Mouse (Mus musculus) heart, embryonic 10.5 days (tissue): ENCODE data around the gene Ormdl2. TPM values are rescaled to one million over a fixed set of nuclear protein-coding genes. Genes with fewer than 3 reads are reported as not detected.
A peak's percentile ranks its signal among the peaks of the same experiment; 100 is the strongest.
"Not testable (repeated sequence)": the region's sequence is repeated elsewhere in the genome, so short reads cannot be mapped to it uniquely, and the experiment has no call there.

Experiments
- DNase-seq: peaks from one replicate; pipeline ENCODE4 v3.0.0-alpha.2; 2017; ENCODE audit warnings: low spot score
- H3K27ac ChIP-seq: fragments of 300-500 bp; sonication (generic); 2 replicates; pipeline ENCODE4 v1.5.1; 2016; ENCODE audit warnings: mild to moderate bottlenecking
- H3K27me3 ChIP-seq: fragments of 300-500 bp; sonication (generic); 2 replicates; pipeline ENCODE4 v1.6.1; 2016; ENCODE audit warnings: mild to moderate bottlenecking; ENCODE audit not compliant: poor library complexity, insufficient read depth, severe bottlenecking
- H3K36me3 ChIP-seq: fragments of 300-500 bp; sonication (generic); 2 replicates; pipeline ENCODE4 v1.6.1; 2016; ENCODE audit warnings: mild to moderate bottlenecking, moderate library complexity
- H3K4me1 ChIP-seq: fragments of 300-500 bp; sonication (generic); 2 replicates; pipeline ENCODE4 v1.6.1; 2016; ENCODE audit warnings: mild to moderate bottlenecking
- H3K4me3 ChIP-seq: fragments of 300-500 bp; sonication (generic); 2 replicates; pipeline ENCODE4 v1.5.1; 2016; ENCODE audit warnings: mild to moderate bottlenecking, moderate library complexity
- H3K9me3 ChIP-seq: fragments of 300-500 bp; sonication (generic); 2 replicates; pipeline ENCODE4 v1.6.1; 2016; ENCODE audit warnings: mild to moderate bottlenecking, moderate library complexity
- WGBS: fragments of 180-500 bp; shearing (Covaris S2); methylation state at CpG from one replicate; pipeline ENCODE4 v1.1.7; 2016; 5-methylcytosine and 5-hydroxymethylcytosine counted together
- polyA plus RNA-seq: library from polyadenylated mRNA; unstranded; fragments of >200 nt; fragmentation: Nextera tagmentation; extraction: Ambion mirVana; gene quantifications from 2 replicates; pipeline ENCODE4 v1.2.1, GENCODE M21; 2016

The Ormdl2 gene
- polyA plus RNA-seq, 1 experiment from 2014 or later = 78.6 TPM

- Histone ChIP-seq H3K4me3 (peak overlapping the region; percentile 86), H3K36me3 (peaks cover 36% of the 10 kb centered on the region), H3K4me1 (peaks cover 16% of the 10 kb centered on the region)
- not testable (repeated sequence) for H3K27ac ChIP-seq, H3K27me3 ChIP-seq, H3K9me3 ChIP-seq, DNase-seq
- 74% methylated on average over 4 of the region's 4 CpGs for WGBS
Observed at GRCm38 (mm10) chr10:128823087-128823486, 1.6 kb upstream of the Ormdl2 start.

- H3K4me1 ChIP-seq = peaks cover 16% of the 10 kb centered on the region
- peak overlapping the region; percentile 86 for H3K4me3 ChIP-seq
- no peaks in the 10 kb centered on the region for H3K27me3 ChIP-seq
- no peak for DNase-seq
- peaks cover 38% of the 10 kb centered on the region for H3K36me3 ChIP-seq
- WGBS = 3% methylated on average over 13 of the region's 13 CpGs
- H3K9me3 ChIP-seq = no peaks in the 10 kb centered on the region
- H3K27ac ChIP-seq = peak overlapping the region; percentile 93
Observed at GRCm38 (mm10) chr10:128822135-128822534, 690 bp upstream of the Ormdl2 start.

- no peaks in the 10 kb centered on the region for H3K27me3 ChIP-seq
- no peak overlapping the region for H3K27ac ChIP-seq
- 92% methylated on average over 4 of the region's 4 CpGs for WGBS
- H3K36me3 ChIP-seq = peaks cover 50% of the 10 kb centered on the region
- DNase-seq = no peak
- peaks cover 16% of the 10 kb centered on the region for H3K4me1 ChIP-seq
- H3K9me3 ChIP-seq = no peaks in the 10 kb centered on the region
- H3K4me3 ChIP-seq = no peak overlapping the region
Observed at GRCm38 (mm10) chr10:128820217-128820616, 1.2 kb downstream of the Ormdl2 start.

GRCm38 (mm10) chr10:128817033-128817432 is 4.4 kb downstream of the Ormdl2 start, which contains the start of gene Sarnp:
Sarnp (plus strand) TSS chr10:128817333.
- WGBS = 90% methylated on average over 13 of the region's 13 CpGs
- no peaks in the 10 kb centered on the region for H3K27me3 ChIP-seq
- peaks cover 68% of the 10 kb centered on the region for H3K36me3 ChIP-seq

GRCm38 (mm10) chr10:128807018-128807417 is 14.4 kb downstream of the Ormdl2 start:
- no peak overlapping the region for H3K27ac ChIP-seq
- 86% methylated on average over 8 of the region's 8 CpGs for WGBS
- peak overlapping the region; percentile 89 for H3K4me3 ChIP-seq
- H3K27me3 ChIP-seq = no peaks in the 10 kb centered on the region
- DNase-seq = no peak
- peaks cover 57% of the 10 kb centered on the region for H3K4me1 ChIP-seq
- H3K36me3 ChIP-seq = peaks cover 24% of the 10 kb centered on the region
- H3K9me3 ChIP-seq = no peaks in the 10 kb centered on the region

More at GRCm38 (mm10) chr10:128817033-128817432, 4.4 kb downstream of the Ormdl2 start, which contains the start of gene Sarnp:
- no peaks in the 10 kb centered on the region for H3K9me3 ChIP-seq
- H3K27ac ChIP-seq = no peak within 1 kb of the TSS
- H3K4me1 ChIP-seq = peaks cover 12% of the 10 kb centered on the region
- no peak for DNase-seq
- H3K4me3 ChIP-seq = no peak within 1 kb of the TSS

- Histone ChIP-seq H3K36me3 (peaks cover 32% of the 10 kb centered on the region), H3K4me1 (peaks cover 58% of the 10 kb centered on the region), H3K9me3 (no peaks in the 10 kb centered on the region), H3K4me3 (peak overlapping the region; percentile 89), H3K27ac (peak overlapping the region; percentile 95), H3K27me3 (no peaks in the 10 kb centered on the region)
- WGBS = 64% methylated on average over 6 of the region's 6 CpGs
- DNase-seq = no peak
Observed at GRCm38 (mm10) chr10:128806086-128806485, 15.4 kb downstream of the Ormdl2 start.

- peak; percentile 99 for DNase-seq
- under 1% methylated on average over 68 of the region's 70 CpGs for WGBS
- Histone ChIP-seq H3K9me3 (no peaks in the 10 kb centered on the region), H3K36me3 (peaks cover 37% of the 10 kb centered on the region), H3K4me1 (peaks cover 58% of the 10 kb centered on the region), H3K4me3 (peak overlapping the region; percentile 89), H3K27ac (peak overlapping the region; percentile 95), H3K27me3 (no peaks in the 10 kb centered on the region)
Observed at GRCm38 (mm10) chr10:128805092-128806000, 16.1 kb downstream of the Ormdl2 start.

GRCm38 (mm10) chr10:128804271-128805091 is 17.0 kb downstream of the Ormdl2 start, which contains the start of gene Tmem198b:
Tmem198b (minus strand) TSS chr10:128804370.
- H3K9me3 ChIP-seq = no peaks in the 10 kb centered on the region
- H3K27me3 ChIP-seq = no peaks in the 10 kb centered on the region
- peak; percentile 90 for DNase-seq
- H3K36me3 ChIP-seq = peaks cover 38% of the 10 kb centered on the region
- peaks cover 55% of the 10 kb centered on the region for H3K4me1 ChIP-seq
- H3K4me3 ChIP-seq = peak within 1 kb of the TSS; percentile 89
- peak within 1 kb of the TSS; percentile 95 for H3K27ac ChIP-seq
- WGBS = under 1% methylated on average over 27 of the region's 28 CpGs

- Histone ChIP-seq H3K27ac (peak within 1 kb of the TSS; percentile 95), H3K4me3 (peak within 1 kb of the TSS; percentile 89), H3K27me3 (no peaks in the 10 kb centered on the region), H3K9me3 (no peaks in the 10 kb centered on the region), H3K4me1 (peaks cover 49% of the 10 kb centered on the region), H3K36me3 (peaks cover 38% of the 10 kb centered on the region)
- peak; percentile 79 for DNase-seq
- under 1% methylated on average over 14 of the region's 14 CpGs for WGBS
Observed at GRCm38 (mm10) chr10:128803771-128804270, 17.6 kb downstream of the Ormdl2 start, which contains the start of gene Dnajc14. Dnajc14 (plus strand) TSS chr10:128804062.

GRCm38 (mm10) chr10:128803361-128803760 is 18.1 kb downstream of the Ormdl2 start:
- WGBS = 10% methylated on average over 6 of the region's 6 CpGs
- peaks cover 34% of the 10 kb centered on the region for H3K36me3 ChIP-seq
- no peaks in the 10 kb centered on the region for H3K27me3 ChIP-seq
- DNase-seq = no peak
- H3K4me1 ChIP-seq = peaks cover 44% of the 10 kb centered on the region
- H3K27ac ChIP-seq = peak overlapping the region; percentile 95
- H3K9me3 ChIP-seq = no peaks in the 10 kb centered on the region
- peak overlapping the region; percentile 89 for H3K4me3 ChIP-seq

- Histone ChIP-seq H3K36me3 (peaks cover 30% of the 10 kb centered on the region), H3K27ac (peak overlapping the region; percentile 95), H3K27me3 (no peaks in the 10 kb centered on the region), H3K9me3 (no peaks in the 10 kb centered on the region), H3K4me3 (peak overlapping the region; percentile 89), H3K4me1 (peaks cover 40% of the 10 kb centered on the region)
- no peak for DNase-seq
- WGBS = 54% methylated on average over 4 of the region's 4 CpGs
Observed at GRCm38 (mm10) chr10:128802956-128803355, 18.5 kb downstream of the Ormdl2 start.

- Histone ChIP-seq H3K27ac (no peak overlapping the region), H3K9me3 (no peaks in the 10 kb centered on the region), H3K36me3 (peaks cover 28% of the 10 kb centered on the region), H3K4me1 (peaks cover 31% of the 10 kb centered on the region), H3K27me3 (no peaks in the 10 kb centered on the region), H3K4me3 (no peak overlapping the region)
- 83% methylated on average over 16 of the region's 16 CpGs for WGBS
- DNase-seq = no peak
Observed at GRCm38 (mm10) chr10:128801981-128802495, 19.4 kb downstream of the Ormdl2 start.
